Mouse (Mus musculus) ZHBTc4 (cell line): ENCODE measurements around the gene Ano6.

Source experiments
- DNase-seq: peaks from one replicate; pipeline ENCODE4 v3.0.0-alpha.2; 2011; ENCODE audit warnings: low read depth, low spot score

Gene Ano6

DNA sequence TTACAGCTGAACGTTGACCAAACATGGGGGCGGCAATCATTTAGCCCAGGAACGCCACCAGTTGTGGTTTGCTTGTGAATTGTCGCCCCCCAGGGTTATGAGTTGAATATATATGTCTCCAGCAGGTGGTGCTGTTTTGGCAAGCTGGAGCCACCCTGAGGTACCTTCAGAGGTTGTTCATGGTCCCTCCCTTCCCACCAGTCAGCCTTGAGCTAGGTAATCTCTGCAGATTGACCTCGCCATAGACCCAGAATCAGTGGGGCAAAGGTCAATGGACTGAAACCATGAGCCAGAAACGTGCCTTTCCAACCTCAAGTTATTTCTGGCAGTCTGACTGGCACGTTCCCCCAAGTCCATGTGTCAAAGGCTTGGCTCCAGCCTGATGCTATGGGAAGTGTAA is 22.8 kb upstream of the Ano6 start:
- peak; percentile 72 for DNase-seq

DNA sequence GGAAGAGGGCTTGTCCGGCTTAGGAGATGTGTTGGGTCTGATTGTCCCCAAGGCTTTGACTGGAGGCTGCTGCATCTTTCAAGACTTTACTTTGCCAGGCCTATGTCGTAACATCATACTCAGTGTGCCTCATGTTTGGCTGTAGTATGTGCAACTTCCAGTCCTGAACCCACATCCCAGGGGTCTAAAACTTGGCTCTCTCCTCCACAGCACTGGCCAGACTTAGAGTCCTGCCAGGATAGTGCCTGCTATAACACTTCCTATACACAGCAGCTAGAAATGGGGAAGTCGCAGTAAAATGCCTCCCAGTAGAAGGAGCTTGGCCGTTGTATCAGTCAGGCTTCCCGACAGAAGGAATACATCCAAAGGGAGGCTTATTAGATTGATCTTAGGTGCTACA is 21.9 kb upstream of the Ano6 start:
- no peak for DNase-seq

DNA sequence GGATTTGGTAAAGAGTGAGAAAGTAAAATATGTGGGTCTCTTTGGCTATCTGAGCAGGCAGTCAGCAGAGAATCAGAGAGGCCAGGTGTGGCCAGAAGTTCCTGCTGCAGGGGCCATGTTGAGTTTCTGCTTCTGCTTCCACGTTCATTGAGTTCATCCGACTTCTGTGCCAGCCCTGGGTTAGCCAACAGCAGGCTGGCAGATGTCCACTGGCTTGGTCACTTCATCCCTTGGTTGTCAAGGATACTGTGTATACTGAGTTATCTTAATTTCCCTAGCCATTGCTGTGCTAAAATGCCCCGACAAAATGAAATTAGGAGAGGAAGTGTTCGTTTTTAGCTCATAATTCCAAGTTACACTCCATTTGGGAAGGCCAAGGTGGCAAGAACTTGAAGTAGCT is 21.1 kb upstream of the Ano6 start:
- no peak for DNase-seq

DNA sequence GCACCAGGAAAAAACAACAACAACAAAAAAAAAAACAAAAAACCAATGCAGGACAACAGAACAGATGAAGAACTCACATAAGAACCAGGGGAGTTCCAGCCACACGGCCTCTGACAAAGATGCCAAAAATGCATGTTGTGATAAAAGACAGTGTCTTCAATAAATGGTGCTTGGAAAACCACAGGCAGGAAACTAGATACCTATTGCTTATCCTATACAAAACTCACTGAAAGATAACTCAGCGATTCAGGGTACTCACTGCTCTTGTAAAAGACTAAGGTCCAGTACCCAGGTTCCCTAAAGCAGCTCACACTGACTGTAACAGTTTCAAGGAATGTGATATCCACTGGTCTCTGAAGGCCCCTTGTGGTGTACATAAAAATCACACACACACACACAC is 20.3 kb upstream of the Ano6 start:
- DNase-seq = no peak

DNA sequence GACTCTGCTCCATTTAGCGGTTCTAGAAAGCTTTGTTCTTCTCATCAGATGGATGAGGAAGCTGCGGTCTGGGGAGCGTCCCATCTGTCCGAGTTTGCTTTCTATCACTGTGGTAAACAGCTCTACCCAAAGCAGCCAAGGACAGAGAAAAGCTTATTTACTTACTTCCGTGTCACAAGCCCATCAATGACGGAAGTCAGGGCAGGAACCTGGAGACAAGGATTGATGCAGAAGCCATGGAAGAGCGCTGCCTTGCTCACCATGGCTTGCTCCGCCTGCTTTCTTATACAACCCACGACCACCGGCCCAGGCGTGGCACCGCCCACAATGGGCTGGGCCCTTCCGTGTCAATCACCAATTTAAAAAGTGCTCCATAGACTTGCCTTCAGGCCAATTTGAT is 18.3 kb upstream of the Ano6 start:
- peak; percentile 56 for DNase-seq

DNA sequence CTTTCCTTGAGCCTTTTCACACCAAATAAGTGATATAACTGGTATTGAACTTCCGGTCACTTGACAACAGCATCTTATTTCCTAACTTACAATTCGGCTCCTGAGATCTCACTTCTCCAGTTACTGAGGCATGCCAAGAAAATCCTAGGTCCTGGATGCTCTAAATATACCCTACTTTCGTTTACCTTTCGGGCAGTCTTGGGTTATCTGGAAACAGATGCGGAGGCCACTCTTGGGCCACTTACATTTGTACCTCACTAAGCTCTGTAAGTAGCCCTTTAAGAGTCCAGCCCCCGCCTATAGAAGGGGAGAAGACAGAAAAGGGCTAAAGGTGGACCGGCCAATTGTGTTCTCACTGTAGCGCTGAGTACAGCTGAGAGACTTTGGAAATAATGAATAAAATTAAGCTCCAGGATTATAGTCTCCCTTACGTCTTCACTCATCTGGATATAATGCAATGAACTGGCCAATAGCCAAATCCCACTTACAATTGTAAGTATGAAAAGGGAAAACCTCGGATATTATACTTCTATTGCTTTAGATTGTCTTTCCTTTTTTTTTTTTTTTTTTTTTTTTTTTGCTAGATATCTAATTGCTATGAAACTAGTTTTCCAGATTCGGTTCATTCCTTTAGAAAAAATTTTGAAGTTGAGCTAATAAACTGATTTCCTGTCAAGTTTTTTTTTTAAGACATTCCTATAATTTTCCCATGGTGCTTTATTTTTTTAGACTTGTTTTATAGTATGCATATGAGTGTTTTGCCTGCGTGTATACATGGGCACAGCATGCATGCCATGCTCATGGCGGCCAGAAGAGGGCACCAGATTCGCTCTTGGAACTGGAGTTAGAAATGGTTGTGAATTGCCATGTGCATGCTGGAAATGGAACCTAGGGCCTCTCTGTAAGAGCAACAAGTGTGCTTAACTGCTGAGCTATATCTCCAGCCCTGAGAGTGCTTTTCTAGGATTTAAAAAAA is 17.5 kb upstream of the Ano6 start:
- DNase-seq = peak; percentile 84

DNA sequence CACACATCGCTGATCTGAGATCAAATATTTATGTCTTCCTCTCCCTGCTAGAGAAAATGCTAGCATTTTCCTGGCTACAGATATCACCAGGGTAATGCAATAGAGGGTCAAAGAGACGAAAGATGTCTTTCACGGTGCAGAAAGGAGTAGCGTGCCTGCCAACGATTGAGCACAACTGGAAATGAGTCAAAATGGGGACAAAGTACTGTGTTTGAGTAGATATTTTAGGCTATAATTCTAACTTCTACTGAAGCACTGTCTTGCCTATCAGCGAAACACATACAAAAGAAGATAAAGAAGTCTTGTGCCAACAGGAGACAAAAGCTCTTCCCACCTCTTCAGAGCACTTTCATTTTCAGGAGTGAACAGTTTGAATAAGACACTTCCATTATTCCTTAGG is 16.4 kb upstream of the Ano6 start:
- DNase-seq = no peak

DNA sequence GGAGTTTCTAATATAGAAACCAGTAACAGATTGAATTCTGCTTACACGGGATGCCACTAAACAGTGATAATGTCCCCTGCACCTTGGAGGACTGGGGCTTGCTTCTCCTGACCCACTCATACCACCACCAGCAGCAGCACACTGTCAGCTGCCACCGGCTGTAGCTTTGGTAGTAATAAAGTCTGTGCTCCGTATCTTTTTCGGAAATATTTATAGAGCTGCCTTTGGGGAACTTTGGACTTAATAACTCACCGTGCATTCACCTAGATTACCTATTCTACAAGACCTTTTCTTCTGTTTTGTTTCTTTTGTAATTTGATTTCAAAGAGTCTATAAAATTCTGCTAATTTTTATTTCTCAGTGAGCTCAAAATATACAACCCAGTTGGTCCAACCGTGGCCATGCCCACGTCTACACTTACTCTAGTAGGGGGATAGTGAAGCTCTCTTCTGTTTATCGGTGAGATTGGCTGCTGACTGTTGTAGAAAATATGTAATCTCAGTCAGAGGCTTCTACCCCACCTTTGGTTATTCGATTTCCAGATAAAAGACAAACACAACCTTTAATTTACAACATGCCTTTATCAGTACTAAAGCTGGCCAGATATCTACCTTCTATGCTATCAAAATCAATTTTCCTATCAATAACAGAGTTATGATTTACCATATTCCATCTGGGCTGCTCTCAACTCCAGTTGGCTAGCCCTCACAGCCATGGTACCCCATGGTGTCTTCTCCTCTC is 15.8 kb upstream of the Ano6 start:
- no peak for DNase-seq

DNA sequence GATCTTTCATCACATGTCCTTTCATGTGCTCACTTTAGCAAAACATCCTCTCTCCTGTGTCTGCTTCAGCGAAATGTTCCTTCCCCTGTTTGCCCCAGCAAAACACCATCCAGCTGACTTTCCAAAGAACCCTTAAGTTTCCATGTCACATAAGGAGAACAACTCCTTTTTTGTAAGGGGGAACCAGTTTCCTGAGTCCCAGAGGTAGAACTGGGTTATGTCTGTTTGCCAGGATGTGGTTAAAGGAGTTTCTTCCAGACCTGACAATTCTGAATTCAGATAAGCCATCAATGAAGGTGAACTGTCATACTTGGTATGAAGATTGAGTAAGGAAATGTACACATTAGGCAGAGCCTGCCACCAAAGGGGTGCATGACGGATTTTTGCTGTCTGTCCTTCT is 12.9 kb upstream of the Ano6 start:
- no peak for DNase-seq

DNA sequence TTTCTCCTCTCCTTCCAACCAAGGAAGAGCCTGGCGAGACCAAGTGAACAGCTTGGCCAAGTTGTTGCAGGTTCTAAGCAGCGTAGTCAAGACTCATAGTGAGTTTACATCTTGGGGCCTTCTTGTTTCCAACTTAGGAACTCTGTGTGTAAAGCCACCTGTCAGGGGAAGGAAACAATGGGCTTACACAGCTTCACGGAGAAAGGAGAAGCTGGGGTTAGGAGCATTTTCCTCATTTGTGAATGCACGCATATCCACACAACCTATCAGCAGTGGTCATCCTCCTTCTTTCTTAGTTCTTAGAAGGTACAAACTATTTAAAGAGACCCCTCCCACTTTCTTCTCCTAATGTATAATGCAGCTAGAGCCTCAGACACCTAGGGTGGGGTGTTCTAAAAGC is 11.9 kb upstream of the Ano6 start:
- DNase-seq = no peak

DNA sequence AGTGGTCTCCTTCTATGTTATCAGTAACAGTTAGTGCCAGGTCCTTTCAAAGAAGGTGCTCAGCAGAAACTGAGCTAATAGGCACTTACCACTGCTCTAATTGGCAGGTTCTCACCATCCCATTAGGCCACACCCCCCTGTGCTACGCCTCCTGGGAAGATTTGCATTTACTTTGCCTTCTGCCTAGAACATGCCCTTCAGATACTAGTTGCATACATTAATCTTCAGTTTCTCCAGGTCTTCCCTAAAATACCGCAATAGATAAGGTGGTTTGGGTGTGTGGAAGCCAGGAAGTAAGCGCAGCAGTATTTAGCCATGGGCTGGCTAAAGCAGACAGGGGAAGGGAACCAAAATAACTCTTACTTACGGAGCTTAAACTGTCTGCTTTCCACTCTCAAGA is 4.0 kb upstream of the Ano6 start:
- DNase-seq = no peak

DNA sequence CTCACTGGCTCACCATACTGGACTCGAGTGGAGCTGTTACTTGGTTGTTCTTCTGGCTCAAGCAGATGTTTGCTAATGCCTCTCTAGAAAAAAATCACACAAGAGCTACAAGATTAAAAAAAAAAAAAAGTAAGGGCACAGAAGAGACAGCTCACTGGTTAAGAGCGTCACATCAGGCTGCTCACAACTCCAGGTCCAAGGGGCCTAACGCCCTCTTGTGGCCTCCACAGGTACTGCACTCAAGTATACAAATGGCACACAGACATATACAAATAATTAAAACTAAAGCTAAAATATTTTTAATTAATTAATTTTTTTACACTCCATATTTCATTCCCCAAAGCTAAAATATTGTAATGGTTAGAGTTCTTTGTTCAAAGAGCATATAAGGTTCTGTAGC is 3.1 kb upstream of the Ano6 start:
- DNase-seq = peak; percentile 73

DNA sequence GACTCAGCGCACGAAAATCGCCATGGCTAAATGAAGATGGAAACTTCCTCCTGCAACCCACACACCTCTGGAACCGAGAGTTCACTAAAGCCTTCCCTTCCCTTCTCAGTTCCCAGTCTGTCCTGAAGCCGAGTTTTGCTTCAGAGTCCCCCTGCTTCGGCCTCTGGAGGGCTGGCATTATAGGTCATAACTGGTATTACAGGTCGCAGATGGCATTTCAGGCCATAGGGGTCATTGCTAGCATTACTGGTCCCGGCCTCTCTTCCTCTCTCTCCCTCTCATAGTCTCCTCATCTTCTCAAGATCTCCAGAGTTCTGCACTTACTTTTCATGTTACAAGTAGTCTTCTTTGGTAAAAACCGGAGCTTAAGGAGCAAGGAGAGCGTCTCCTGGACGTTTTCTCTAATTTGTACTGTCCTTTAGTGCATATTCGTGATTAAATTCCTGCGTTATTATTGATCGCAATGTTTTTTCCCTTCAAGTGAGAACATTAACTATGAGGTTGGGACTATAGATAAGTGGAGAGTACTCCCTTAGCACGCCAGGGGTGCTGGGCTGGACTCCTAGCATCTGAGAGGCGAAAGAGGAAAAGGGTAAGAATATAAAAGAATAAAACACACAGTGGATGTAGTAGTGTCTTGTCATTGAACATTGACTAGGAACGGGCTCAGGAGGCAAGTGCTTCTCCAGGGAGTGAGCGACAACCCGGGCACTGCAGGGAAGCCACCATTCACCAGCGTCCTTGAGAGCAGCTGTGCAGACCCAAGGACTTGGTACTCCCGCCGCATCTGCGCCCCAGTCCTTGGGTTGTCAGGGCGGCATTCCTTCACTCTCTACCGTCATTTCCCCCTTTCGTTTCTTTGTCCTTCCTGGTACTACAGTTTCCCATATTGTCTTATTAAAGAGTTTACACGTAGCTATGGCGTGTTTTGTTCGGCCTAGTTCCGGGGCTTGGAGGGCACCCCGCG is 798 bp upstream of the Ano6 start:
- peak; percentile 79 for DNase-seq

DNA sequence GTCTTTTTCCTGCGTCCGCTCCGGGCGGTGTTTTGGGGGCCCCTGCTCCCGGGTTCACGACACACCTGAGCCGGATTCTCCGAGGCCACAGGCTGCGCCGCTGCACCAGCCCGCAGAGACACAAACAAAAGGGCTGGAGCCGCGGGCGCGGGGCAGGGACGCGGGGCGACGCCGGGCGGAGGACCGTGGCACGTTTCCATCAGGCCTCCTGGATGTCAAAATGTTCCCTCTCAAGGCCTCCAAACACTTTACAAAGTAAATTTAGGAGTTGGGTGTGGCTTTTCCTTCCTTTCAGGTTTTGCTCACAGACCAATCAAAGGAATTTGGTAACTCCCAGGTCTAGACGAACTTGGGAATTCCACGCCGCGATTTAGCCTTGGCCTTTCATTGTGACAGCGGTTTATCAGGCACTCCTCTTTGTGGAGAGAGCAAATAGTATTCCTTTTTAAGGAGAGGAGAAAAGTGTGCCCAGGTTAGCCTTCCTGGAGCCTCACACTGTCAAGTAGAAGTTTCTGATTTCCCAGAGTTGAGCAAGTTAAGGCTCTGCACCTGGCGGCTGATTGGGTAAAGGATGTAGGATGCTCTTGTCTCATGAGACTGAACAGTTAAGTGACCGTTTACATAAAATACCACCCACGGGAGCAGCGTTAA is 623 bp downstream of the Ano6 start:
- DNase-seq = peak; percentile 87

DNA sequence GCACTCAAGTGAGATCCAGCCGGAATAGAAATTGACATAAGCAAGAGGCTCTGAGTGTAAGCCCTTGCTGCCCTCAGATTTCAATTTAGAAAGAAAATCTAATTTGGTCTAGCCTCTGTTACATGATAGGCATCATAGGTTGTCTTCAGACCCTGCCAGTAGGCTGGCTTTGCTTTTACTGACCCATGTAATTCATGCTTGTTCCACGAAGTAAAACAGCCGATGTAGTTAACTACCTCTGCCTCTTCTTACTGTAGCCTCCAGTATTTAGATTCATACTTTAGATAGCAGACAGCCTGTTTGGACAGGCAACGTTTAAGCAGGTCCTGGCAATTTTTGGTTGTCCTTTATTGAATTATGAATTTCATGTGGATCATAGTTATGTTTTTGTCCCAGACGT is 1.2 kb downstream of the Ano6 start:
- no peak for DNase-seq

DNA sequence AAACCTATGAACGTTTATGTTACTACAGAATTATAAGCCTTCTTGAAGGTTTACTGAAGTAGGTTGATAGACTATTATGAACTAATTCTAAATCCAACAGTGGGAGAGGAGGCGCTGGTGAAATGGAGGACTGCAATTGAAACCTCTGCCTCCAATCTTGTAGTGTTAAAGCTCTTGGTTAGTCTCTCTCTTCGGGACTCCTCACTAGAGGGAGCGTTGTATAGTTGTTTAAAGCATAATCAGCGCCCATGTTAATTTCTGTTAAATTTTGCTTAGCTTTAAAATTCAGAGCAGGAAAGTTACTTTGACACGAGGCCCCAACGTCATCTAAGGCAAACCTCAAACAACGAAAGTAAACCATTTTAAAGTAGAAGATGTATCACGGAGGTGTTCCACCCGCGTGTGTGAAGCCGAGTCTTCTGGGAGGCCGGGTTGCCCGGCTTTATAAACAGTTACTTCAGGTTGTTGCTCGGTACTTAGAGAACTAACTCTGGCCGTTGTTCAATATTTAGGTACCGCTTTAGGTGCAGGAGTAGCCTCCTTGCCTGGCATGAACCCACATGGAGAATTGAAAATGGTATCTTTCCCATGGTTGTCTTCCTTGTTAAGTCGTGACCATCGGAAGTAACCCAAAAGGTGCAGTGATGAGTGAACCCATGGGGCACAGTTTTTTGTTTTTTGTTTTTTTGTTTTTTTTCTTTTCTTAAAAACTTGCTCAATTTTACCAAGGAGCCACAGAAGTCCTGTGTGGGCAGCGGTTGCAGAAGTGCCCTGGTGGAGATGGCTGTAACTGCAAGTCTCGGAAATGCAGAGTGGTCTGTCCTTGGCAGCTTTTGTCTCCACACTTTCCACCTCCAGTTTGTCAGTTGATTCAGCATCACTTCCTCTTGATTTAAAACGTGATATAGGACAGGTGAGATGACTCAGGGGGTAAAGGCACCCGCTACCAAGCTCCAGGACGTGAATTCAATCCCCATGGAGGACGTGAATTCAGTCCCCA is 1.9 kb downstream of the Ano6 start:
- peak; percentile 42 for DNase-seq

DNA sequence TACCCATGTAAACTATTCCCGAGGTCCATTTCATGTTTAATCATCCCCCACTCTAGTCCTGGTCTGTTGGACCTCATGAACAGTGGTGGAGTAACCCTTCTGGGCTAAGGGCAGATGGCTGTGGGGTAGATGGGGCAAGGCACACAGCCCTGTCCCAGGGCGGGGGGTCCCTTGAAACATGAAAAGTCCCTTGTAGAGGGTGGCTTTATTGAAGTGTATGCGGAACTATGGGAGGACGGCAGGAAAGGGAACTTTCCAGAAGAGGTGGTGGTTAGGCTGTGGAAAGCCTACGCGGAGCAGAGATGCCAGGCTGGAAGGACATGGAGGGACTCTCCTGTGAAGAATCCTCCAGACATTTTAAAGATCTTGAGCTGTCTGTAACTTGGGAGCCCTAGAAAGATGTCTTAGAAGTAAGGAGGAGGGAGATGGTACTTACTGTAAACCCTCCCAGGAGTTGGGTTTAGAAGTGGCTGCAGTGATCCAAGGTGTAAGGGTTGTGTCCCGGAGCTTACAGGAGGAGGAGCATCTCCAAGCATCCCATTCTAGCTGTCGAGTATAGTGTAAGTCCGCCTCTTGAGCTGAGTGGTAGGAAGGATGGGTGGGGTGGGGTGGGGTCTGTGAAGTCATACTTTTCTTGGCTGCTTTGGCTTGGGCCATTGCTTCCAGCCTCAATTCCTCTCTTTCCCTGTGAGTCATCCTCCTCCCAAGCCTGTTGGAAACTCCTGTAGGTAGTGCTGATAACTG is 3.3 kb downstream of the Ano6 start:
- DNase-seq = peak; percentile 42

DNA sequence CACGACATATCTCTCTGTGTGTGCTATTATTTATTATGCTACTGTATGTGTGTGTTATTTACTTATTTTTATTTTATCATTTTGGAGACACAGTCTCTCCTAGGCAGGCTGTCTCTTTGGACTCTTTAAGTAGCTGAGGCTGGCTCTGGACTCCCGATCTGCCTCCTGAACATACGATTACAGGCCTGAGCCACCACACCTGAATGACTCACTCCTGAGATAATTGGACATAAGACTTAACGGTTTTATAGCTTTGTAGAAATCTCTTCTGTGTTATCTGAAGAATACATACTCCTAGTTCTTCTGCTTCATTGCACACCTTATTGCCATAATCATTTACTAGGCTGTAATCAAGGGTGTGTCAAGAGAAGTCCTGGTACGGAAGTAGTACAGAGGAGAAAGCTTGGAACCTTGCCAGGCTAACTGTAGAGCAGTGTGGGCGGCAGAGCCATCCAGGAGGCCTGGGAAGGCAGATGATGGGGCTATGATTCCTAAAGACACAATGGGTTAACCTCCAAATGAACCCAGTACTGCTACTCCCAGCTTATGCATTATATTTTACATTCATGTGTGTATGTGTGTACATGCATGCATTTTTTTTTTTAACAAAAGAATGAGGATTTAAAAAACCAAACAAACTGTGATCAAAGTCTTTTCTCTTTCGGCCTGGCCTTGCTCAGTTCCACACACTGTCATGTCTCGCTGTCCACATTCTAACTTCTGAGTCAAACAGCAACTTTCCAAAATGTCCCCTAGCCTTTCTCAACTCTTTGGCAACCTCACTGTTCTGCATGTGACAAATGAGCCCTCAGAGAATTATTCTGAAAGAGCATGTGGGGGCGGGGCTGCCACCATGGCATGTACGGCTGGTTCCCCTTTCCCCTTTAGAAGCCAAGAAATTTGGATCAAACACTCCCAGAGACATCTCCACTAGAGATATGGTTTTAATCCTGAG is 4.2 kb downstream of the Ano6 start:
- no peak for DNase-seq
